Mouse (Mus musculus) megakaryocyte, embryonic 14.5 days (primary cell): ENCODE measurements at regions not wholly inside any gene's neighbourhood (a gene's known extent, or its start where the extent isn't known, plus 50 kb on each side); places are given as distances from the start of the nearest gene placed in this dataset.

Experiments used
- FLI1 ChIP-seq: IDR thresholded peaks from 2 replicates; pipeline ENCODE4 v1.6.1; 2012; ENCODE audit warnings: low read length, inconsistent platforms, mixed read lengths
- GATA1 ChIP-seq: IDR thresholded peaks from 3 replicates; pipeline ENCODE4 v1.6.1; 2012; ENCODE audit warnings: mixed read lengths, low read length, inconsistent platforms, borderline replicate concordance

GRCm38 (mm10) chr10:111576395-111577069 lies 70.4 kb downstream of the Phlda1 start:
- no peak for TF ChIP-seq GATA1
- TF ChIP-seq FLI1: no peak
